Mouse (Mus musculus): ENCODE measurements around the gene Pja2. TPM values are rescaled to one million over a fixed set of nuclear protein-coding genes. Genes with fewer than 3 reads are reported as not detected.
"Not testable (repeated sequence)": the region's sequence is repeated elsewhere in the genome, so short reads cannot be mapped to it uniquely, and the experiment has no call there.

Pja2 gene
- polyA plus RNA-seq, 1 experiment from 2014 or later, result 72.5 TPM

DNA sequence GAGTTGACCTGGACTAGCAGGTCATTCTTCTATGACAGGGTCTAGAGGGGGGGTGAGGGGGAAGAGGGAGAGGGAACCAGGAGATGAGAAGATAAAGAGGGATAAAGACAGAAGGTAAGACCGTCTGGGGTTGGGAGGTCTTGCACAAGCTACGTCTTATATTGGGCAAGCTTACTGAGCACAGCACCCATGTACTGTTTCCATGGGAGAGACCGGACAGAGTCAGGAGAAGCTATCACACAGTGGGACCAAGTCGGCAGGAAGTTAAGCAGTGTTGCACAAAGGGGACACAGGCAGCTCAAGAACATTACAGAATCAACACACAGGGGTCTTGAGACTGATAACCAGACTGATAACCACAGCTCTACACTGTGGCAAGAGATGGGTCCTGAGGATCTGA is 100.1 kb downstream of the Pja2 start:
- H3K4me2 ChIP-seq (ENCODE audit: low read depth, low read length, severe bottlenecking); H3K27ac ChIP-seq (ENCODE audit: low read depth, low read length); H3K9ac ChIP-seq (ENCODE audit: low read length); H3K36me3 ChIP-seq (ENCODE audit: control insufficient read depth, insufficient read depth, low read length); DNase-seq (ENCODE audit: low spot score); H3K4me1 ChIP-seq (replicated peaks; ENCODE audit: control insufficient read depth, insufficient read depth, low read length); H3K4me3 ChIP-seq (ENCODE audit: low read depth, low read length); H3K9me3 ChIP-seq (ENCODE audit: control insufficient read depth, low read length); ATAC-seq (replicated peaks; ENCODE audit: low FRiP score); H3K27me3 ChIP-seq (ENCODE audit: control insufficient read depth, insufficient read depth, low read length): not testable (repeated sequence)
- WGBS, result 91% methylated on average over 4 of the region's 4 CpGs

DNA sequence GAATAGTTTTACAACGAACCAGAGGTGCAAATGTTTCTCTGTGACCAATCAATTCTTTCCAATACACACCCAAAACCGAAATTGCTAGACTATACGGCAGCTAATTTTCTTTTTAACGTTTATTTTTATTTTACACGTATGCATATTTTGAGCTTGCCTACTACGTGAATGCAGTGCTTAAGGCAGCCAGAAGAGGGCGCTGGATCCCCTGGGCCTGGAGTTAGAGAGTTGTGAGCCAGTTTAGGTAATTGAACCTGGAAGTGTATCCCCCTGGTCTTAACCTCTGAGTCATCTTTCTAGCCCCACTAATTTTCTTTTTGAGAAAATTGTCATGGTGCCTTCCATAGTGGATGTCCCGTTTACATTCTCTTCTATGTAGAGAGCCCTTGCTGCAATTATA is 100.5 kb downstream of the Pja2 start:
- H3K36me3 ChIP-seq (ENCODE audit: control insufficient read depth, insufficient read depth, low read length), result no peaks in the 10 kb centered on the region
- WGBS, result 76% methylated on average over 8 of the region's 8 CpGs
- H3K4me1 ChIP-seq (replicated peaks; ENCODE audit: control insufficient read depth, insufficient read depth, low read length), result no peaks in the 10 kb centered on the region
- H3K27me3 ChIP-seq (ENCODE audit: control insufficient read depth, insufficient read depth, low read length), result no peaks in the 10 kb centered on the region
- H3K9me3 ChIP-seq (ENCODE audit: control insufficient read depth, low read length), result no peaks in the 10 kb centered on the region
- no peak overlapping the region for H3K4me3 ChIP-seq (ENCODE audit: low read depth, low read length)
- H3K4me2 ChIP-seq (ENCODE audit: low read depth, low read length, severe bottlenecking), result no peak overlapping the region
- DNase-seq (ENCODE audit: low spot score) (no peak), ATAC-seq (replicated peaks; ENCODE audit: low FRiP score) (no peak)
- no peak overlapping the region for H3K27ac ChIP-seq (ENCODE audit: low read depth, low read length)
- H3K9ac ChIP-seq (ENCODE audit: low read length), result no peak overlapping the region

Small RNA genes lying within 50 kb of the gene (microRNA-seq; reads per million reads assigned to microRNA genes)
- gene Gm24194 (ENCODE audit: insufficient number of aligned reads), result not detected
